Mouse (Mus musculus) heart, adult 9 months (tissue): Measurements from ENCODE around the gene Rars2.

Experiments
- DNase-seq, 2 experiments: peaks; one replicate each; pipeline ENCODE4 v3.0.0; 2022; ENCODE audit warnings: low spot score in 2 of 2

Rars2 gene

DNA sequence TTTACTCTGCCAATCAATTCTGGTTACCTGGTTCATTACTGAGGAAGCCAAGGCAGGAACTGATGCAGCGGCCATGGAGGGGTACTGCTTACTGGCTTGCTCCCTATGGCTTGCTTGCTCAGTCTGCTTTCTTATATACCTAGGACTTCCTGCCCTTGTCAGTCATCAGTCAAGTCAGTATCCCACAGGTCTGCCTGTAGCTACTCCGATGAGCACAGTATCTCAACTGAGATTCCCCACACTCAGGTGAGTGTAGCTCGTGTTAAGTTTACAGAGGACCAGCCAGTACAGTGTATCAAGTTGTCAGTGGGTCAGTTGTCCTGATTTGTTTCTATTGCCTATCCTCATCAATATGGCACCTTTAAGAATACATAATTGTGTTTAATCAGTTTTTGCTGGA is 26.0 kb downstream of the Rars2 start:
- DNase-seq, result no peak

DNA sequence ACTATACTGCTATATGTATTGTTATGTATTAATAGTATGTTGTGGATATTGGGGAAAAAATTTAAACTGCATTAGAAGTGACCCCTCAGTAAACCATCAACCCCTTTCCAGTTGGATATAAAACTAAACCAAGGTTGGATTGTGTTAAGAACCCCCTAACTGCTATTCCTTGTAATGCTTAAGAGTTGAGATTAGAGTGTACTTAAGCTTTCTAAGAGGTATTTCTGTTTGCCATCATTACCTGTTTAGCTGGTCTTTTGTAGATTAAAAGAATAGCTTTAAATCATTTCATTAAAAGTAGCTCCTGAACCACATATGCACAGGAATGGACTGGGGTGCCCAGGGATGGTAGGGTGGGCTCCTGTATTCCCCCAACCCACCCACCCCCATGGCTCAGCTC is 30.0 kb downstream of the Rars2 start:
- no peak for DNase-seq

DNA sequence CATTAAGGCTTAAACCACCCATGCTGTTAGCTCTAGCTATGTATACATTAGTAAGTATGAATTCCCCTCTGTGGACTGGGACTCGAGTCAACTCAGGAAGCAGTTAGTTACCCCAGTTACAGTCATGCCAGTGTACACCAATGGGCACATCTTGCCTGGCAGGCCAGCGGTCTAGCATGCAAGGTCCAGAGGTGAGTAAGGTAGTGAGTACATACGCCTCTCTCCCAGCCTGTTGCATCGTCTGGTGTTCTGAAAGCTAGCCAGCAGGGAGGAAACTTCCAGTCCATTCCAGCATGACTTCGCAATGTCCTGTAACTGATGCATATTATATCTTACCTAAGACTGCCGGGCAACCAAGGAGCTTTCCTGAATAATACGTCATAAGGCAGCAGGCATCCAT is 38.4 kb downstream of the Rars2 start:
- no peak for DNase-seq

DNA sequence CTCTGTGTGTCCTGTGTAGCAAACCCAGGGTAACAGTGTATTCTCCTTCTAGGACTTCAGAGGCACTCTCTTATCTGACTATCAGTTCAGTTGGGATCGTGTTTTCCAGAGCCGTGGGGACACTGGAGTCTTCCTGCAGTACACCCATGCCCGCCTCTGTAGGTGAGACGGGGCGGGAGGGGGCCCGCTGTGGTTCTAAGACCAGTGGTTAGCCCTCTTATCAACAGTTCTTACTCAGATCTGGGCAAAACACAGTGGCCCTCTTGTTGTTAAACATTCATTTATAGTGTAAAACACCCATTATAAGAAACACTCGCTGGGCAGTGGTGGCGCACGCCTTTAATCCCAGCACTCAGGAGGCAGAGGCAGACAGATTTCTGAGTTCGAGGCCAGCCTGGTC is 41.3 kb downstream of the Rars2 start:
- no peak for DNase-seq

DNA sequence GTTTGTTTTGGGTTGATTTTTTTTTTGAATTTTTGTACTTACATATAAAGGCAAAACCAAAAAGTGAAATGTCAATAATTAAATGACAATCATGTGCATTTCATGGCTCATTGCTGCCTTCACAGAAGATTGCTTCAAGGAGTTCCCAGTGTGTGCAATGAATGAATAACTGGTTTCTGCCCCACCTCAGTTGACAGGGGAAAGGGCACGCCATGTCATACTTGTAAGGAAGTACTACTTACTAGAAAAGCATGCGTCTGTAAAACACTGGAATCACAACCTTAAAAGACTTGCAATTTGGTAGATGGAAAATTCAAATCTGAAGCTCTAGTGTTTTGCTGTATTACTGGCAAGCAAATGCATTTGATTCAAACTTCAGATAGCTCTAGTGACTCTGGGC is 44.3 kb downstream of the Rars2 start:
- DNase-seq, result no peak

DNA sequence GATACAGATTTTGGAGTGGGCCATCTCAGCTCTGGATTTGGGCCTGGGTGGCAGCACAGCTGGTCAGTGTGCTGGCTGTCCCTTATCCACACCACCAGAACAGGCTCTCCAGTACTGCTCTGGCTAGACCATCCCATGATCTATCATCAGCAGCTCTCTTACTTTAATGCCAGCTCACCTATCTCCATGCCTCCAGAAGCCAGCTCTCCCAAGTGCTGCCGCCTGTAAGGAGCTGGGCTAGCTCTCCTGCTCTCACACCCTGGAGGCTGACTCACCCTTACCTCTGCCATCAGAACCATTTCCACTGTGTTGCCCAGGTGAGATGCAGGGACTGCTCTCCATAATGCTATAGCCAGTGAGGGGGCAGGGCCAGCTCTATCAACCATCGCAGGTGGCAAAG is 46.8 kb downstream of the Rars2 start:
- DNase-seq, result no peak

DNA sequence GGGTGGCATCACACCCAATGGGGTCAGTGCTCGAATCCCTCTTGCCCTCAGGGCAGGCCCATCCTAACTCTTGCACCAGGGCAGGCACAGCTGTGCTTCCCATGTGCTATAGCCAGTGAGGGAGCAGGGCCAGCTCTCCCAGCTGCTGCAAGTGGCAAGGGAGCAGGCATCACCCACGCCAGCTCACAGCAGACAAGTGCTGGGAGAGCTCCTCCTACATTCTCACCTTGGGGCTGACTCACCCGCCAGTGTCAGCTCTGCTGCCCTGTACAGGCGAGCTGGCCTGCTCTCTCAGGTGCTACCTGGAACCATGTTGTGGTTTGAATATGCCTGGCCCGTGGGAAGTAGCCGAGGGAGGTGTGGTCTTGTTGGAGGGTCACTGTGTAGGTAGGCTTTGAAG is 47.2 kb downstream of the Rars2 start:
- DNase-seq, result no peak

DNA sequence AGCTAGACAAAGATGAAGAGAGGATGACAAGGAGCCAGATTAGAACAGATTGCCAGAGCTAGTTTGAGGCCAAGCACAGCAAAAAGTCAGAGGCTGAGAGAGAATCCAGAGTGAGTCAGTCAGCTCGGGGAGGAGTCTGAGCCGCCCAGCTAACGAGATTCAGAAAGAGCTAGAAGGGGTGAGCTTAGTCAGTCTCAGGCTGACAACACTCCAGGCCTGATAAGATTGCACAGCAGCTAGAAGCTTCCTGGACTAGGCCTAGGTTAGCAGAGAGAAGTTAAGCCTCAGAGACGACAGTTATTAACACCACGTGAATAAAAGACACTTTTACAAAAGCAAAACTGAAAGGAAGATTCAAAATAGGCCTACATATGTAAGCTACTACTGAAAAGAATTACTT is 53.2 kb downstream of the Rars2 start:
- no peak for DNase-seq

DNA sequence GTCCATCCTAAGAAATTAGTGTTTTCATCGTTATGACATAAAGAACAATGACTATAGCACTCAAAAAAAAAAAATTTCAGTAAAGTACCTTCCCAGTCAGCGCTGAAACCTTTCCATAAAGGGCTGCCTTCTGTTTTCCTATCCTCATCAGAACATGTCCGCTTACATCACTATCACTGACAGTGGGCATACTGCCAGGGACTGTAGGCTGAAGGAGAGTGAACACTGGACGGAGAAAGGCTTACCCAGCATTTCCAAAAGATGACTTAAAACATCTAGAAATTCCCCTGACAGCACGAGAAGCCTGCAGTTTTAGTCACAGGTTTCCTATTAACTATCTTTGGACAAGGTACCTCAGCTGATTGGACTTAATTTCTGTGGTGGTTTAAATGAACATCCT is 59.0 kb downstream of the Rars2 start:
- no peak for DNase-seq

DNA sequence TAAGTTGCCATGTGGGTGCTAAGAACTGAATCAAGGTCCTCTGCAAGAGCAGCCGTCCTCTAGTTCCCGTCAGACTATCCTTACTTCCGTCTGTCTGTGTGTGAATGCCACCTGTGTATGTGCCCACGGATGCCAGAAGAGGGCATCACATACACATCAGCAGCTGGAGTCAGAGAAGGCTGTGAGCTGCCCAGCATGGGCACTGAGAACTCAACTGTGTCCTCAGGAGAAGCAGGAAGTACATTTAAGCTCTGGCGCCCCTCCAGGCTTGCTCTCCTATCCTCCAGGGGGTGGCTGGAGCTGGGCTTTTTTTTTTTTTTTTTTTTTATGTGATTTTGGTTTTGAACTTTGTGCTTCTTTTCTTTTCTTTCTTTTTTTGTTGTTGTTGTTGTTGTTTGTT is 65.8 kb downstream of the Rars2 start:
- no peak for DNase-seq

DNA sequence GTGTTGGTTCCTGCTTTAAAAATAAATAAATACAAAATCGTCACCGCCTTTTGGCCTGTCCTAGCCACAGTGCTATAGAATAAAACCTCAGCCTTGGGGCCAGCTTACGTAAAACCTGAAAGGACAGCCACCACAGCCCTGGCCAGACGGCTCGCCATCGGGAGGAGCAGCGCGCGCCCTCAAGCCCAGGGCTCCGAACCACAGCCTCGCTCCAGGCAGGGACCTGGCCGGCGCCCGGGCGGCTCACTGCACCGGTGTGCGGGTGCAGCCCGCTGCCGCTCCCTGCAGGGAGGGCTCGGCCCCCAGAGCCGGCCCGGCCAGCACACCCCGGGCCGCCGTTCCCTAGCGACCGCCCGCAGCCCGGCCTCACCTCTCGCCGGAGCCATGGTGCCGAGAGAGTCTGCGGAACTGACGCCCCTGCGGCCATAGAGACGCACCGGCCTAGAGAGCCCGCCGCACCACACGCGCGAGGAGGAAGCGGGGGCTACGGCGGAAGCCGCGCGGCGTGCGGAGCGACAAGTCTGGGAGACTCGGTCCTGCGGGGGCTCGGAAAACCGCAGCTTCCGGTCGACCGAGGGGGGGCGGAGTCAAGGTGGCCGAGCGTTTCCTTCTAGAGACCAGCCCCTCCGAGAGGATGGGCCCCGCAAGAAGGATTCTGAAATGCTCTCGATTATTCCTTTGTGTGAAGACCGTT is 72.3 kb downstream of the Rars2 start, which contains the start of gene Slc35a1:
Gene Slc35a1, minus strand, starts transcription at position 565 of the 694 bp plus-strand sequence.
- DNase-seq, result peak; percentile 93 to 95

DNA sequence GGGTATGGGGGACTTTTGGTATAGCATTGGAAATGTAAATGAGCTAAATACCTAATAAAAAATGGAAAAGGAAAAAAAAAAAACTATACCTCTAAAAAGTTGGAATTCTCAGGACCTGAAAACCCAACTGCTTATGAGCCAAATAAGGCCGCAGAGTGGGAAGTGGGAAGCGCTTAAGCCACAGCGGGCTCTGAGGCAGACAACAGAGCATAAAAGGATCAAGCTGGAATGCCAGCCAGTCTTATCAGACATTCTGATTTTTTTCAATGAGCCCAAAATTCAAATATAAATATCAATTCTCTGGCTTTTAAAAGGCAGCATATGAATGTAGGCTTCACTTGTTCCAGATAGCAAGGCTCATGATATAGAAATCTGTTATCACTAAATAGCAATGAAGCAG is 73.3 kb downstream of the Rars2 start:
- DNase-seq, result no peak

DNA sequence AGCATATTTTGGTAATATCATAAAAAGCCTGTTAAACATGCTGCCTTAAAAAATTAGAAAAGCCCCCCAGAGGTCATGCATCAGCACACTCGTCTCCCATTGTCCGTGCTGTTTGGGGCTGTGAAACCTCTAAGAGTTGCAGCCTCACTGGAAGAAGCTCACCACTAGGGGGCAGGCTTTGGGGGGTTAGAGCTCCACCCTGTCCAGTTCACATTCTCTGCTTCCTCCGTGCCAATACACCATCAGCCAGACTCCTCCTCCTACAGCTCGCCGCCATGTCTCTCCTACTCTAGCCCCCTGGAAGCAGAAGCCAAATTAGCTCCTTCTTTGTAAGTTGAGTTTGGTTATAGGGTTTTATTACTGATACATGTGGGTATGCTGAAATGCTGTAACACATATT is 86.8 kb downstream of the Rars2 start:
- DNase-seq, result peak; percentile 8 to 18

DNA sequence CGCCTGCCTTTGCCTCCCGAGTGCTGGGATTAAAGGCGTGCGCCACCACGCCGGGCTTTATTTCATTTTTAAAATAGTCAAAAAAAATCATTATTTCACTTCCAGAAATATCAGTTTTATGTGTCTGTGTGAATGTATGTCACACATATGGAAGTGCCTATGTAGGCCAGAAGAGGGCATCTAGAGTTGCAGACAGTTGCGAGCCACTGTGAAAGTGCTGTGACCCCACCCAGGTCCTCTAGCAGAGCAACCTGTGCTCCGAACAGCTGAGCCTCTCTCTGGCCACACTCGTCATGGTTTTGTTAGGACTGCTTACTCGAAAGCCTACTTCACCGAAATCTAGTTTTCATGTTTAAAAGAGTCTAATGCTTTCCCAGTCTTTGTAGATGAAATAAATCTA is 87.5 kb downstream of the Rars2 start:
- DNase-seq, result no peak

DNA sequence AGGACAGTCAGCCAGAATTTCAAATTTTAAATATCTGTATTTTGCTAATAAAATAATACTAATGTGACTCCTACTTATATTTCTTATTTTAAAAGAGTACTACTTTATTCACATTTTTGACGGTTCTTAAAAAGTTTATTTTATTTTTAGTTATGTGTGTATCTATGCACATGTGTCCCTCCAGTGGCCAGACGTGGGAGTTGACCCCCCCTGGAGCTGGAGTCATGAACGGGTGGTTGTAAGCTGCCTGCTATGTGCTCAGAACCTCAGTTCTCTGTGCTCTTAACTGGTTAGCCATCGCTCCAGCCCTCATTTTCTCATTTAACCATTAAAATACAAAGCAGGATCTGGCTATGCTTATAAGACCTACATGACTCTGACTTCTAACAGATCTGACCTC is 88.3 kb downstream of the Rars2 start:
- no peak for DNase-seq

DNA sequence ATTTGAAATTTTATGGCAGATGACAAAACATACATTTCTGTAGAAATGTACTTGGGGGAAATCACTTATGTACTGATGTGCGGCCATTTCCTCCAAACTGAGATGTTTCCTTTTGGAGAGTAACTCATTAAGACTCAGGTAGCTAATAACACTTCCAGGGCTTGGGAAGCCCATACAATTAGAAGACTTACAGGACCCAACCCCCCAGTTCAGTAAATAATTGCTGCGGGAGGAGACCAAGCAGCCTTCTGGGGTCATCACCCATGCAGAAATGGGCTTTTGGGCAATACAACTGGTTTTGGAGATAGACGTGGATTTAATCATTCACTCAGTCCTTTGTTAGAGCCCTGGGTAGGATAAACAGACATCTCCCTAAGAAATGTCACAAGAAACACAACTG is 92.5 kb downstream of the Rars2 start:
- no peak for DNase-seq

DNA sequence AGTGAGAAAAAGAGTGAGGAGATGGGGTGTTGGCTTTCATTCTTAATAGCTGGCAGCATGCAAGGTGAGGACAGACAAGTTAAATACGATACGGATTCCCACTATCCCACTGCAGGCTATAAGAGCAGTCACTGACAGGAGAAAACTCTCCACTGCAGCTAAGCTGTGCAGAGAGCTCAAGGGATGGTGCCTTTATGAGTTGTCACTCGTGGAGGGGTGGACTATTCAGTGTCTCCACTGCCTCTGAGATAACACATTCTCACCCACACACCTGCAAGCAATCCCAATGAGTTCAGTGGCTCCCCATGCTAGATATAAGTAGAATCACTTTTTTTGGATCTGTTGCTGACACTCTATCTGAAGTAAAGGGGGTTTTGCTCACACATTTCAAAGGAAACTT is 93.4 kb downstream of the Rars2 start:
- no peak for DNase-seq
